Mouse (Mus musculus) midbrain, embryonic 12.5 days (tissue): Measurements from ENCODE around the gene Tenm3. TPM values are rescaled to one million over a fixed set of nuclear protein-coding genes. Genes with fewer than 3 reads are reported as not detected.
A peak's percentile ranks its signal among the peaks of the same experiment; 100 is the strongest.

Experiments
- ATAC-seq: fragments of 200-750 bp; cut with Nextera tagmentation; 2 replicates; pipeline ENCODE4 v1.8.0; 2017; ENCODE audit warnings: low read depth, moderate TSS enrichment, moderate library complexity; ENCODE audit not compliant: low FRiP score
- H3K27ac ChIP-seq: fragments of 300-500 bp; sonication (generic); replicated peaks from 2 replicates; pipeline ENCODE4 v1.5.1; 2016; ENCODE audit warnings: mild to moderate bottlenecking
- H3K27me3 ChIP-seq: fragments of 300-500 bp; sonication (generic); 2 replicates; pipeline ENCODE4 v1.6.1; 2016; ENCODE audit warnings: mild to moderate bottlenecking
- H3K36me3 ChIP-seq: fragments of 300-500 bp; sonication (generic); 2 replicates; pipeline ENCODE4 v1.6.1; 2016
- H3K4me1 ChIP-seq: fragments of 300-500 bp; sonication (generic); 2 replicates; pipeline ENCODE4 v1.6.1; 2016
- H3K4me2 ChIP-seq: fragments of 300-500 bp; sonication (generic); replicated peaks from 2 replicates; pipeline ENCODE4 v1.6.1; 2016; ENCODE audit warnings: mild to moderate bottlenecking, moderate library complexity
- H3K4me3 ChIP-seq: fragments of 300-500 bp; sonication (generic); 2 replicates; pipeline ENCODE4 v1.5.1; 2016; ENCODE audit warnings: mild to moderate bottlenecking
- H3K9ac ChIP-seq: fragments of 300-500 bp; sonication (generic); replicated peaks from 2 replicates; pipeline ENCODE4 v1.6.1; 2016; ENCODE audit warnings: mild to moderate bottlenecking, moderate library complexity
- H3K9me3 ChIP-seq: fragments of 300-500 bp; sonication (generic); 2 replicates; pipeline ENCODE4 v1.6.1; 2016; ENCODE audit warnings: mild to moderate bottlenecking
- WGBS: fragments of 180-500 bp; shearing (Covaris S2); methylation state at CpG from one replicate; pipeline ENCODE4 v1.1.7; 2016; 5-methylcytosine and 5-hydroxymethylcytosine counted together
- polyA plus RNA-seq: library from polyadenylated mRNA; unstranded; fragments of >200 nt; fragmentation: Nextera tagmentation; extraction: Ambion mirVana; gene quantifications from 2 replicates; pipeline ENCODE4 v1.2.1, GENCODE M21; 2016

Gene Tenm3
- polyA plus RNA-seq, 1 experiment from 2014 or later, result 63.9 TPM

DNA sequence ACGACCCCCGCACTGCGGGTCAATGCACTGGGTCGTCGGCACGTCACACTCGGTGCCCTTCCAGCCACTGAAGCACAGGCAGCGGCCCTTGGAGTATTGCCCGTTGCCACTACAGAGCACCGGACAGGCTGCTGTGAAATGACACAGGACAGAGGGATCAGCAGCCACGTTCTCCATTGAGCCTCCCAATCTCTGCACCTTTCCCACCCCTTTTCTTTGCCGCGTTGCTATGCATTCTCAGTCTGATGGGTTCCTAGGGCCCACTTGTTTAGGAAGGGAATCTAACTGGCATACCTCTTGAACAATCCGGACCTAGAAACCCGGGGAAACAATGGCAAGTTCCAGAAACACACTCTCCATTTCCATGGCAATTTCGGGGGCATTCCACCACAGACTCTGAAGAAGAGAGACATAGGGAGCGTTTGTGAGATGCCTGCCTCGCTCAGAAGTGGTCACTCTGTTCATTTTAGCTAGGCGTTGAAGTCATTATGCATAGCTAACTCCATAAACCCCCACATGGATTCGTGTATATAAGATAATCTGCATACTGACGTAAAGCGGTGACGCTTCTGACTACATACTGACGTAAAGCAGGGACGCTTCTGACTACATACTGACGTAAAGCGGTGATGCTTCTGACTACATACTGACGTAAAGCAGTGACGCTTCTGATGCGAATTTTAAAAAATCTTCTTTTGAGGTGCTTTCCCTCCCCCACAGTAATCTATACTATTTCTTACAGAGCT, 501.3 kb downstream of the Tenm3 start:
- ATAC-seq, result peak; percentile 91
- Histone ChIP-seq H3K9me3 (no peaks in the 10 kb centered on the region), H3K4me2 (peak overlapping the region; percentile 42), H3K4me1 (peaks cover 29% of the 10 kb centered on the region), H3K4me3 (peak overlapping the region; percentile 7; the same call in 1 of the 2 replicates), H3K27ac (peak overlapping the region; percentile 54), H3K36me3 (no peaks in the 10 kb centered on the region), H3K27me3 (peaks cover 33% of the 10 kb centered on the region), H3K9ac (no peak overlapping the region)
- WGBS, result 37% methylated on average over 30 of the region's 30 CpGs

DNA sequence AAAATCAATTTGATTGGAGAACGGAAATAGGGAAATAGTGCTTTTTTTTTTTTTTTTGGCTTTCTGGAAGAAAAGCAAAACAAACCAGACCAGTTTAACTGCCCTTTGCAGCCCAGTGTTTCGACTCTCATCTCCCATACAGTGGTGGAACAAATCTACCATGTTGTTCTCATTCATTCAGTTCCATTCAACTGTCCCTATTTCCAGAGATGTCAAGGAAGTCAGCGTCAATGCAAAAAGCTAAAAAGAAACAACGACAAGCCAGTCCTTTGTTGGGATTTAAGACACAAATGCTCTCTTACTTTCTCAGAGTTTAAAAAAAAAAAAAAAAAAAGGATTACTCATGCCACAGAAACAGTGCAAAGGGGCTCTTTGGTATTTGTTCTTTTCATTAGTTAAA, 502.1 kb downstream of the Tenm3 start:
- no peak overlapping the region for H3K4me3 ChIP-seq
- H3K27me3 ChIP-seq, result peaks cover 30% of the 10 kb centered on the region
- ATAC-seq, result peak; percentile 48
- WGBS, result 20% methylated on average over 4 of the region's 4 CpGs
- H3K4me2 ChIP-seq, result peak overlapping the region; percentile 42; the same call in 1 of the 2 replicates
- no peak overlapping the region for H3K27ac ChIP-seq
- peaks cover 29% of the 10 kb centered on the region for H3K4me1 ChIP-seq
- H3K9ac ChIP-seq, result no peak overlapping the region
- H3K9me3 ChIP-seq, result no peaks in the 10 kb centered on the region
- no peaks in the 10 kb centered on the region for H3K36me3 ChIP-seq

DNA sequence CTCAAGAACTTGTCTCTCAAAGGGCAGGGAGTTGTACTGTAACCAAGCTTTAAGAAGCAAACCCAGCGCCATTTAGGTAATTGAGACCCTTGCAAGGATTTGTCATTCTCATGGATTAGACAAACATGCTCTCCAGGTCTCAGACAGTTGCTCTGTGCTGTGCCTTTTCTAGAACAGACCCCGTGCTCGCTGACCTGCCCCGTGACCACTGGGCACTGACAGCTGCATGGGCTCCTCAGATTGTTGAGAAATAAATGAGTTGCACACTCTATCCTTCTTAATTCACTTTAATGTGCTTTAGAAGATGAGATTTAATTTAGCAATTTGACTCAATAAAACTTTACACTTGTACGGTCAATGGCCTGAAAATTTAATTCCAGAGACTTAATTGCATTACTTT, 502.5 kb downstream of the Tenm3 start:
- Histone ChIP-seq H3K4me2 (no peak overlapping the region), H3K9me3 (no peaks in the 10 kb centered on the region), H3K9ac (no peak overlapping the region), H3K4me1 (peaks cover 29% of the 10 kb centered on the region), H3K27ac (0 out of 2 replicates have a peak overlapping the region, but pooled peaks have one; percentile 39), H3K36me3 (no peaks in the 10 kb centered on the region), H3K27me3 (peaks cover 28% of the 10 kb centered on the region), H3K4me3 (no peak overlapping the region)
- ATAC-seq, result no peak
- 26% methylated on average over 5 of the region's 5 CpGs for WGBS

DNA sequence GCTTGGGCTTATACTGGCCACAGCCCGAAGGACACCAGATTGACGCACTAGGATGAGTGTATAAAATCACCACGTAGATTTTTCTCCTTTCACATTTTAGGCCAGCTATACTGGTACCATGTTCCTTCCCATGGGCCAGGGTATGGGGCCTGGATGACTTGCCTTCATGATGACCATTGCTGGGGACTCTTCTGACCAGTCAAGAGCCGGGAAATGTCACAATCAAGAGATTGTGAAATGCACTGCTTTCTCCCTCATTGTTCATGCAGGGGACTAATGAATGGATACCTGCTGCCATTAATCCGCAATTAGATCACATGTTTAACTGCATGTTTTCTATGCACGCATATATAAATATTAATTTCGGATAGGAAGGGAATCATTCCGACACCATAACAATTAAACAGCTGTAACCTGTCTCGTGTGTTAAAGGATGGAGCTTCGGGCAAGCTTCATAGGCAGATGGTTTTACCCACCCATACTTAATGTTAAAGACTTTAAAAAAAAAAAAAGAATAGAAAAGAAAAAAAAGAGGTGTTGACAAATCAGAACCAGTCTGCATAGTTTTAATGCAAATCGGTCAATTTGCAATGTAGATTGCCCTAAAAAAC, 521.0 kb downstream of the Tenm3 start:
- WGBS, result 83% methylated on average over 11 of the region's 11 CpGs
- 0 out of 2 replicates have a peak, but pooled peaks cover 4% of the 10 kb centered on the region for H3K36me3 ChIP-seq
- H3K4me1 ChIP-seq, result peaks cover 5% of the 10 kb centered on the region; the same call in 1 of the 2 replicates
- no peaks in the 10 kb centered on the region for H3K27me3 ChIP-seq
- no peak overlapping the region for H3K9ac ChIP-seq
- no peak overlapping the region for H3K4me2 ChIP-seq
- no peak overlapping the region for H3K27ac ChIP-seq
- H3K9me3 ChIP-seq, result no peaks in the 10 kb centered on the region
- ATAC-seq, result no peak
- no peak overlapping the region for H3K4me3 ChIP-seq

DNA sequence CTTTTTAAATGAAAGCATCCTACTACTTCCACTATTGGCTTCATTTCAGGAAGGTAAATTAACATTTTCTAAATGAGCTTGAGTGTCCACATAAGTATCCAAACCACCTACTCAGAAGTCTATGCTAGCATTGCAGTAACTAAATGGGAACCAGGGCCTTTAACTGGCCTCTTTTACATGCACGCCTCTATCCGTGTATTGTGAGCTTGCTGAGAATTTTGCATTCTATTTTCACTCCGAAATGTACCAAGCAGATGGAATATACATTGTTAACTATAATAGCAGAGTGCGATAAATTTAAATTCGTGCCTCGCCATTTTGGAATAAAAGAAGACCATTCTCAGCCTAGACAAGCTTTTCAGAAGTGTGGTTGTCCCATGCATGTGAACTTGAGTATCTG, 521.5 kb downstream of the Tenm3 start:
- Histone ChIP-seq H3K4me2 (no peak overlapping the region), H3K9ac (no peak overlapping the region), H3K27me3 (no peaks in the 10 kb centered on the region), H3K27ac (no peak overlapping the region), H3K9me3 (no peaks in the 10 kb centered on the region), H3K36me3 (0 out of 2 replicates have a peak, but pooled peaks cover 4% of the 10 kb centered on the region), H3K4me3 (no peak overlapping the region), H3K4me1 (peaks cover 5% of the 10 kb centered on the region; the same call in 1 of the 2 replicates)
- whole genome bisulfite sequencing, result 95% methylated on average over 6 of the region's 6 CpGs
- ATAC-seq, result no peak

DNA sequence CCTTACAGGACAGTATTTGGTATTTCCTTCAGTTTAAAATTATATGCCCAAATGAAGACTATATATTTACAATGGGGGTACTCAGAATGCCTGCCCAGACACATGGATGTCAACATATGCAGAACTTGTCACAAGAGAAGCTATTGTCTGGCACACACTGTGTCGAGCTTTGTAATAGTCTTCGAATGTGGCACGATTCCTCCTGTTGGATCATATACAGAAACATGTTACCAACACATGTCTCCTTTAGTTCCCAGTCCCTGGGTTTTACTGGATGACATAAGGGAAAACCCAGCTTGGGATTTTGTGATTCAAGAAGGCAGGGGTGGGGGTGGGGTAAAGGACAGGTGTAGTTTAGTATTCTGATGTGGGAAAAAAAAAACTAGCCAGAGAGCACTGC, 524.1 kb downstream of the Tenm3 start:
- Histone ChIP-seq H3K27me3 (no peaks in the 10 kb centered on the region), H3K4me3 (no peak overlapping the region), H3K4me2 (no peak overlapping the region), H3K9me3 (no peaks in the 10 kb centered on the region), H3K27ac (no peak overlapping the region), H3K4me1 (peaks cover 5% of the 10 kb centered on the region; the same call in 1 of the 2 replicates), H3K9ac (no peak overlapping the region), H3K36me3 (0 out of 2 replicates have a peak, but pooled peaks cover 4% of the 10 kb centered on the region)
- WGBS, result 91% methylated on average over 3 of the region's 3 CpGs
- no peak for ATAC-seq

GRCm38 (mm10) chr8:48317498-48317897, 526.3 kb downstream of the Tenm3 start:
- no peak for ATAC-seq
- Histone ChIP-seq H3K4me3 (no peak overlapping the region), H3K27ac (no peak overlapping the region), H3K9me3 (no peaks in the 10 kb centered on the region), H3K9ac (no peak overlapping the region), H3K4me1 (no peaks in the 10 kb centered on the region), H3K4me2 (no peak overlapping the region), H3K27me3 (no peaks in the 10 kb centered on the region), H3K36me3 (0 out of 2 replicates have a peak, but pooled peaks cover 2% of the 10 kb centered on the region)
- WGBS, result 95% methylated on average over 10 of the region's 10 CpGs

DNA sequence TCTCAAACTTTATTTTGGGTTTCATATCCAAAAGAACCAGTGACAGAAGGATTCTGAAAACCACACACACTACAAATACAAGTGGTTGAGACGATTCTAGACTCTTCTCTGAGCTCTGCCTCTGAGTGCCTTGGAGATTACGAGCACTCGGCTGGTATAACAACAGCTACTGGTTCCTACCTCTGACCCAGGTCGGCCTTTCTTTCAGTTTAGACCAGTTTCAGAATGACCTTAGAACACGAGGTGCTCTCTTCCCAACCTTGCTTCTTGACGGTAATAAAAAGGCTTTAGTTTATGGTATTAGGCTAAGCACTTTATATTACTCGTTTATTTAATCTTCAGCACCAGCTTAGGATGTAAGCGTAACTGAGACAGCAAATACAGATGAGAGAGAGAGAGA, 528.1 kb downstream of the Tenm3 start:
- no peak overlapping the region for H3K4me3 ChIP-seq
- H3K9ac ChIP-seq, result no peak overlapping the region
- H3K36me3 ChIP-seq, result no peaks in the 10 kb centered on the region
- no peaks in the 10 kb centered on the region for H3K9me3 ChIP-seq
- H3K27ac ChIP-seq, result no peak overlapping the region
- no peaks in the 10 kb centered on the region for H3K27me3 ChIP-seq
- H3K4me2 ChIP-seq, result no peak overlapping the region
- peaks cover 4% of the 10 kb centered on the region for H3K4me1 ChIP-seq
- no peak for ATAC-seq
- WGBS, result 83% methylated on average over 8 of the region's 8 CpGs

GRCm38 (mm10) chr8:48313985-48314368, 529.8 kb downstream of the Tenm3 start:
- no peak for ATAC-seq
- no peak overlapping the region for H3K27ac ChIP-seq
- H3K27me3 ChIP-seq, result no peaks in the 10 kb centered on the region
- WGBS, result 75% methylated on average over 5 of the region's 5 CpGs
- peaks cover 20% of the 10 kb centered on the region for H3K4me1 ChIP-seq
- no peak overlapping the region for H3K9ac ChIP-seq
- H3K36me3 ChIP-seq, result no peaks in the 10 kb centered on the region
- no peaks in the 10 kb centered on the region for H3K9me3 ChIP-seq
- no peak overlapping the region for H3K4me2 ChIP-seq
- no peak overlapping the region for H3K4me3 ChIP-seq

DNA sequence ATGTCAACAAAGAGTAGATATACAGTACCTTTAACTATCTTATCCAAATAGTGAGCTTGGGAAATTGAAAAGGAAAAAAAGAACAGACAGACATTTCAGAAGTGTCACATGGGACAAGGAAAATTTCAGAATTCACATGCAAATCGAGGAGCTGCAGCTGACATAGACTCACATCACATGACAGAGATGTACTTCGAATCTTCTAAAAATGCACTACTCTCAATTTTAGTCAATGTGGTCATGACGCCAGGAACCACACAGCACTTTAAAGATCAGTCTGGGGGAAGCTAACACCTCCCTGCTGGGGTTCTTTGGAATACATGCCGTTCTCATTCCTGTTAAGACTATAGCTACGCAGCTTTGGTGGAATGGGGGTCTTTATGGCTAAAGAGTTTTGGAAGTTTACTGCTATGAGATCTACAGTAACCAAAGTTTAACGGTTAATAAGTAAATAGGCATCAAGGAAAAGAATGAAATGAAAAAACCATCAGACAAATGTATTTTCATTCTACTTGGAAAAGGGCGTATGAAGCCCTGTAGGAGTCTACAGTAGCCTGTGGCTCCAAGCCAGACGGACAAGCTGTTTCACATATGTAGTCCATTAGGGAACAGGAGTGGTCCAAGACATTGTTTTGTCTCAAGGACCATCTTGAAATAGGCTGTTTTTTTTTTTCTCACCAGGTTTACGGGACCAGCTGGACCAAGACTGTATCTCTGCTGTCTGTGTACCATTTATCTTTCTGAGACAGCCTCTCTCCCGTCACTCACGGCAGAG, 530.4 kb downstream of the Tenm3 start:
- peaks cover 2% of the 10 kb centered on the region; the same call in 1 of the 2 replicates for H3K27me3 ChIP-seq
- no peaks in the 10 kb centered on the region for H3K36me3 ChIP-seq
- no peak overlapping the region for H3K9ac ChIP-seq
- no peak overlapping the region for H3K4me2 ChIP-seq
- peaks cover 26% of the 10 kb centered on the region for H3K4me1 ChIP-seq
- 78% methylated on average over 11 of the region's 11 CpGs for WGBS
- H3K4me3 ChIP-seq, result no peak overlapping the region
- no peaks in the 10 kb centered on the region for H3K9me3 ChIP-seq
- ATAC-seq, result no peak
- H3K27ac ChIP-seq, result no peak overlapping the region

DNA sequence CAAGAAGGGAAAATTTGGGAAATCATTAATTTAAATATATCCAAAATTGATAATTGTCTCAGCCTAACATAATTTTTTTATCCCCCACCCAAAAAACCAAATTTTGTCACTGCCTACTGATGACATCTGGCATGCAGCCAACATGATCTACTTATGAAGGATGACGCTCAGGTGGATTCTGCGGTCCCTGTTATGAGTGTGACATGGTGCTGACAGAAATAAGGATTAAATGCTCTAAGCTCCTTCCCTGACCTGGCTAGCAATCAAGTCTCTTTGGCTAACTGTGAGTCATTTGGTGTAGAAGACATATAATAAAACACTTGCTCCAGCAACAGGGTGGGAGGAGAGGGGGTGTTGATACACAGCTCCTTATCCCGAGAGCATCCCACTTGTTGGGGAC, 532.0 kb downstream of the Tenm3 start:
- WGBS, result 68% methylated on average over 3 of the region's 3 CpGs
- no peak overlapping the region for H3K4me3 ChIP-seq
- H3K27ac ChIP-seq, result no peak overlapping the region
- H3K9ac ChIP-seq, result no peak overlapping the region
- peaks cover 26% of the 10 kb centered on the region for H3K4me1 ChIP-seq
- ATAC-seq, result no peak
- peaks cover 4% of the 10 kb centered on the region; the same call in 1 of the 2 replicates for H3K27me3 ChIP-seq
- no peaks in the 10 kb centered on the region for H3K9me3 ChIP-seq
- no peaks in the 10 kb centered on the region for H3K36me3 ChIP-seq
- no peak overlapping the region for H3K4me2 ChIP-seq
